Mouse (Mus musculus) small intestine, adult 2 months (tissue): Measurements from ENCODE around the gene Gpr34.

Experiments used
- CTCF ChIP-seq: fragments of 200-500 bp; IDR thresholded peaks from 2 replicates; pipeline ENCODE4 v1.5.1; 2012; ENCODE audit warnings: low read depth, mild to moderate bottlenecking, control low read depth, inconsistent platforms, low read length, moderate library complexity, mixed read lengths; ENCODE audit not compliant: insufficient replicate concordance, insufficient read length; ENCODE audit errors: extremely low read depth
- POLR2A ChIP-seq: fragments of 200-500 bp; IDR thresholded peaks from 2 replicates; pipeline ENCODE4 v1.6.1; 2012; ENCODE audit warnings: low read depth, mild to moderate bottlenecking, control low read depth, inconsistent platforms, low read length, moderate library complexity

DNA sequence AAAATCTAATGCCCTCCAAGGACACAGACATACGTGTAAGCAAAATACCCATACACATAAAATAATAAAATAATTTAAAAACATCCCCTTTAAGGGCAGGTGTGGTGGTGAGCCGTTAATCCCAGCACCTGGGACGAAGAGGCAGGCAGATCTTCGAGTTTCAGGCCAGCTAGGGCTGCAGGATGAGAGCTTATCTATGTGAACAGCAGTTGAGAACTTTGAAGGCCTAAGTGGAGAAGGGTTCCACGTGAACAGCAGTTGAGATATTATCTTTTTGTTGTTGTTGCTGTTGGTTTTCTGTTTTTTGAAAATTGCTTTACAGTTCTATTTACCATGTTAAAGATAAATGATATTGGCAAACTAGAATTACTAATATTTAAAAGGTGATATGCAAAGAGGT is 37.0 kb downstream of the Gpr34 start:
- TF ChIP-seq CTCF = no peak
- TF ChIP-seq POLR2A = no peak
